Mouse (Mus musculus) liver, adult 2 months (tissue): ENCODE measurements around the gene Gm12569.

ENCODE experiments used
- CTCF ChIP-seq: fragments of 200-500 bp; IDR thresholded peaks from 2 replicates; pipeline ENCODE4 v1.5.1; 2011; ENCODE audit warnings: low read depth, low read length, control low read depth
- POLR2A ChIP-seq: fragments of 200-500 bp; IDR thresholded peaks from 2 replicates; pipeline ENCODE4 v1.6.1; 2011; ENCODE audit warnings: low read length, control low read depth; ENCODE audit not compliant: insufficient read depth; ENCODE audit errors: extremely low read depth

GRCm38 (mm10) chr11:51234626-51235025 is 14.4 kb downstream of the Gm12569 start:
- no peak for TF ChIP-seq POLR2A
- no peak for TF ChIP-seq CTCF
